Mouse (Mus musculus) lung, adult 2 months (tissue): ENCODE measurements around the gene Entpd8.

ENCODE experiments used
- CTCF ChIP-seq: fragments of 200-500 bp; IDR thresholded peaks from 2 replicates; pipeline ENCODE4 v1.5.1; 2011; ENCODE audit warnings: mild to moderate bottlenecking, low read length, control low read depth; ENCODE audit not compliant: insufficient read depth
- POLR2A ChIP-seq: fragments of 200-500 bp; IDR thresholded peaks from 2 replicates; pipeline ENCODE4 v1.6.1; 2011; ENCODE audit warnings: low read depth, mild to moderate bottlenecking, control low read depth, low read length, borderline replicate concordance; ENCODE audit errors: extremely low read depth

GRCm38 (mm10) chr2:25088636-25089035 is 8.5 kb downstream of the Entpd8 start:
- TF ChIP-seq CTCF (no peak), POLR2A (no peak)
